Mouse (Mus musculus): ENCODE measurements around the gene Lrtm1.

Gene Lrtm1

DNA sequence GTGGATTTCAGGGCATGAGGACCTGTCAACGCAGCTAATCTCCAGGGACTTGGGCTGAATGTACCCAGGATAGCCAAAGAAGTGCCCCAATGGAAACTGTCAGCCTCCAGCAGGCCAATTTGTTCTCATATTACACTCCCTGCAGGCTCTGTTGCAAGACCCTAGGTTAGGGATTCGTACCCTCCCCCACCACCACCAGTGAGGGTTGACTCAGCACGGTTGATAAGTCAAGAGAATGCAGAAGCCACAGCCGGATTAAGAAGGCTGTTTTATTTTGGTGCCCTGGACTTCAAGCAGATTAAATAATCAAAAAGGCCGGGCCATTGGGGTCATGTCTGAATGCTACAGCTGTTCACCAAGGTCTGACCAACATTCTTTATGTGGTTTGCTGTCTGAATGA is at the start of gene Lrtm1:
Gene Lrtm1 (plus strand): TSS at position 326 of the 400 bp plus-strand sequence.
- DNase-seq (ENCODE audit: low spot score), result peak; percentile 23

DNA sequence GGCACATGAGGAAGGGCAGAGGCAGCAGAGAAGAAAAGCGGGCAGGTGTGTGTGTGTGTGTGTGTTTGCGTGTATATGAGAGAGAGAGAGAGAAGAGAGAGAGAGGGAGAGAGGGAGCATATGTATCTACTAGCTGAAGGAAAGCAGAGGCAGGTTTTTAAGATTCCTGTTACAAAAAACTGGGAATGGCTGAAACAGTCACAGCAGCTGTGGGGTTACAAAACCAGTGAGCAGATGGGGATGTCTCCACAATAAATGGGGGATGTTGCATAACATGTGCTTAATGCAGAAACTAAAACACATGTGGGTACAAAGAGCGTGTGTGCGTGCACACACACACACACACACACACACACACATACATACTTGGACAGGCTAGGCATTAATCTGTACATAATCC is 48.8 kb upstream of the Lrtm1 start:
- no peak for DNase-seq (ENCODE audit: low spot score)

DNA sequence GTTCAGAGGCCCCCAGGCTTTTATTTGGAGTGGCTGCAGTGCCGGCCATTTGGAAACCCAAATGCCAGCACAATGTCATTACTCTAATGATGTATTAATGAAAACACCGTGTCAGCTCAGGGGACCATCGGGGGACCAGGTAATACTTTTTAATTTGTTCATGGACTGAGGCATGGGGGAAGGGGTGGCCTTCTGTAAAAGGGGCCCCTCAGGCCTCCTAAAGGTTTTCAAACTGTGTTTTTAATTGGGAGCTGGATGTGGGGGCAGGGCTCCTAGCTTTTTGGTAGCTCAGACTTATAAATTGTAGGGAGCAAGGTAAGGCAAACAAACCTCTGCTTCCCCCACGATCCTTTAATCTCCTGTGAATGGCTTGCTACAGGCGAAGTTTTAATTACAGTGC is 45.4 kb upstream of the Lrtm1 start:
- no peak for DNase-seq (ENCODE audit: low spot score)

DNA sequence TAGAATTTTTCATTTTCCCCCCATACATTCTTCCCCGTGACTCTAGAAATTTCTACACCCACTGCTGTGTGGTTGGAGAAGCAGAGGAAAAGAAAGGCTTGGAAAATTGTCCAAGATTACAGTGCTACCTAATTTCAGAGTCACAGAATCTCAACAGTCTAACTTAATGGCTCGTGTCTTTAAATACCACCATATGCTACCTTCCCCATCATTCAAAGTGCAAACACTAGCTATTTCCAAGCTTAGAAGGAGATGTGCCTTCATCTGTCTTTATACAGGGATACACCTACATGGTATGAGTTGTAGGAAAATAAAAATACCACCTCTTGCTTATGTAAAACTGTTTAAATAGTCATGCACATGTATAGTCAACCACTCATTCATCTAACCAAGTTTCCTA is 38.8 kb upstream of the Lrtm1 start:
- DNase-seq (ENCODE audit: low spot score), result no peak

DNA sequence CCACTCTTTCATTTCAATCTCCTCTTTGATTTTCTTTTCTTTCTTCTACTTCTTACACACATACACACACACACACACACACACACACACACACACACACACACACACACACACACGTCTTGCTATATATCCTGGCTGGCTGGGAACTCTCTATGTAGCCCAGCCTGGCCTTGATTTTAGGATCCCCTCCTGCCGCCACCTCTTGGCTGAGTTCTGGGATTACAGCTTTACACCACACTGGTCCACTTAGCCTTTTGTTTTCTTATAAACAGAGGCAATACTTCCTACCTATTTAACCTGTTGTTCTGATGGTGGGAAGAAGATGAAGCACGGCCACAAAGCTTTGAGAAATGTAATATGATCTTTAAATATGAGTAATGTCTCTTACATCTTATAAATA is 37.5 kb upstream of the Lrtm1 start:
- DNase-seq (ENCODE audit: low spot score), result no peak

DNA sequence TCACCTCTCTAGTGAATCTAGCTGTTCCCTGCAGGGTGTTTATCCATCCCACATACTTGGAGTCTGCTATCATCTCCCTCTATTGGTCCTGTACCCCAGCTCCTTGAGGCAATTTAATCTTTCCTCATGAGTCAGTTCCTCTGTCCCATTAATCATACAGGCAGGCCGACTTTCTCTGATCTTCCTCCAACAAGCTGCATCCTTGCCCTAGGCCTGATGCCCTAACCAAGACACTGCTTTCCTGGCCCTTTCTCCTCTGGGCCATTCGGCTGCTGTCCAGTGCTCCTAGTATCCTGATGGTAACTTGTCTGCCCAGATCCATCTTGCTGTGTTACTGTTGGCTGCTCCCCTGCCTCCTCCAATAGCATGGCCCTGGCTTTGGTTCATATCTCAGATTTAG is 33.7 kb upstream of the Lrtm1 start:
- DNase-seq (ENCODE audit: low spot score), result no peak

DNA sequence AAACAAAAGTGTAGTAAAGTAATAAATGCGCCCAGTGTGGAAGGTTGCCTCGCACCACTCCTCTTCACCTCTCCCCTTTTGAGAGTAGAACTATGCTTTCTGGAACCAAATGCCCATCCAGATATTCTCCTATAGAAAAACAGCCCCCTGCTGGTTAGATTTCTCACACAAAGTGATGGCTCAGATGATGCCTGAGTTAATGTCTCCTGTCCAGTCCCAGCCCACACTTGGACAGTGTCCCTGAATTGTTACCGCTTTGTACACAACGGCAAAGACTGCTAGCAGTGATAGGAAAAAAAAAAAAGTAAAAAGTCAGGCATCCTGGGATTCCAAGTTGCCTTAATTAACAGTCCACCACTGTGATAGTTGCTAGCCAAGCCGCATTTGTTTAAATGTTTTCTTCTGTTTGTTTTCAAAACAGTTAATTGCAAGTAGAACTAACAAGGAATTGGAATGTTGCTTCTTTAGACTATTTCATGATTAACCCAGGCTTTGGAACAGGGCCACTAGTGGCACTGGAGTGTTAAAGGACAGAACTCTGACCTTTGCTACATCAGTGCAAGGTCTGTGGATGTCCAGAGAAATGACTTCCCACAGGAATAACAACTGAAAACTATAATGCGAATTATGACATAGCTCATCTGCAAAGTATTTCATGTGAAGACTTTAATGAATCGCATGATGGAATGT is 29.7 kb upstream of the Lrtm1 start:
- DNase-seq (ENCODE audit: low spot score), result no peak

DNA sequence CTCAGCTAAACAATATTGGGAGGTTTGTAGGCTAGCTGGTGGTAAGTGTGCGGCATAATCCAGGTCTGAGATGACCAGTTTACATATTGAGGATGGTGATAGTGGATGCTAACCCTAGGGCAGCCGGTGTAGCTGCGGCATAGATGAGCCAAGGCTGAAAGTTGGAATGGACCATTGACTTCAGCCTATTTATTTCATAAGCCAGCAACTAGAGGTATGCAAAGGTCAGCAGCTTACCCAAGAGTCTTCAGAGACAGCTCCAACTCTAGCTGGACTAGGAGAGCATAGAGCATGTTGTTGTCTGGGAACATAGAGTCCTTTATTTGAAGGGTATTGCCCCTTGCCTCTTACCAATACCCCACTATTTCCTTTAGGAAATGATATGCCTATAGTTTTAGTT is 21.4 kb upstream of the Lrtm1 start:
- no peak for DNase-seq (ENCODE audit: low spot score)

DNA sequence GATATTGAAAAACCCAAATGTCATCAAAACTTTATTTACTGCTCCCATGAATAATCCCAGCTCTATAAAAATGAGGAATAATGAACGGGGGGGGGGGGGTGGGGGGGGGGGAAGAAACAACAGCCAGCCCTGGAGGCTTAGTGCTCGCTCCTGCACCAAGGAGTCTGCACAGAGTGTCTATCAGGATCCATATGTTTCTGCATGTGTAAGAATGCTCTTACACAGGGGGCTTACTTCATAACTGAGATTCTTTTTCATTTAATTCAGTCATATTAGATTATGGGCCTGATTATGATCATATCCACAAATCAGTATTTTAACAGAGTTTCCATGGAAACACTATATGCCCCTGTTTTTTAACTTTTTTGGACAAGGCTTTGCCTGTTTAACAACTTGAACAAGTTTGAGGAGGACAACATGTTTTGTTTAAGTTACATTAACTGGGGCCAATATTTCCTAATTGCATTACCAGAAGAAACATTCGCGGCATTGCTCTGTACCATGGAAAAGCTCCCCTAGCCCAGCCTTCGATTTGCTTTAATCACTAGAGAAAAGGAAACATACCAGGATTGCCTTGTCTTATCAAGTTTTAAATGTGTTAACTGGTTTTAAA is 12.7 kb upstream of the Lrtm1 start:
- DNase-seq (ENCODE audit: low spot score), result no peak

DNA sequence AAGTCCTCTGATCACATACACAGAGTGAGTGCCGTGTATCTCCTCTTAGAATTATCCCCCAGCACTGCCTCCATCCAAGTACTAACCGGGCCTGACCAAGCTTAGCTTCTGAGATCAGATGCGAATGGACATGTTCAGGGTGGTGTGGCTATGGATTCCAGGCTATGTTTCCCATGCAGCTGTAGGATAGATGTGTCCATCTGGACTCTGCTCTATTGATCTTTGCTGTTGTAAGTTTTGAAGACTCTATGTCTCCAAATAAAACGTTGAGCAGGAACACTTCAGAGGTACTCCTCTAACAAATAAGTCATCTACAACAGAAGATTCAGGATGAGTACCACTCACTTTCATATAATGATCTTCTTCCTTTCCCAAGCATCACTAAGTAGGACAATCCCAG is 8.4 kb upstream of the Lrtm1 start:
- no peak for DNase-seq (ENCODE audit: low spot score)

DNA sequence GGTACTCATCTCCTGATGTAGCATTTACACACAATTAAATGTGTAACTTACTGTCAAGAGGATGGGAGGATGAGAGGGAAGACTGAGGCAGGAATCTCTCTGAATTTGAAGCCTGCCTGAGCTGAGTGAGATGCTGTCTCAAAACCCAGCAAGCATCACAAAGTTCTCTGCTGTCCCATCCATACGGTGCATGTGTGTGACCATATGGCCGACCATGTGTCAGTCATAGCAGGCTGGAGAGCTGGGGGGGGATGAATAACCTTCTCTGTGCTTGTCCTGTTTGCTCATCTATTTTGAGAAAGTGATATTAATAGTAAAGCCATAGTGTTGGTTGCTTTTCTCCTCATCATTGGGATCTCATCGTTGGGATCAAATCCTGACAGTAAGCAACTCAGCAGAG is 4.8 kb upstream of the Lrtm1 start:
- no peak for DNase-seq (ENCODE audit: low spot score)

DNA sequence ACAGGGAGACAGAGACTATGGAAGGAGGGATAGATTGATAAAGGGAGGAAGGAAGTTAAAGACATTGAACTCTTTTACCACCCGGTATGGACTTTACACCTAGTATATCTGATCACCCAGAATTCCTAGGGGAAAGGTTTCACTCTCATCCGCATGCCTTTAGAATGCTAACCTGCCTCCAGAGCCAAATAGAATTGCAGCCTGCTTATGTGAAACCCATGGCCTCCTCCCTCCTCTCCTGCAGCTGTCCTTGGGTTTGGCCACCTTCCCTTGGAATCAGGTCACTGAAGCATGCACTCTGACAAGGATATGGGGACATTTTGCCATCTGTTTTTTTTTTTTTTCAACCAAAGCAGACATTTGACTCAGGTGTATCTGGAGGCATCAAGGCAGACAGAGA is 3.3 kb upstream of the Lrtm1 start:
- no peak for DNase-seq (ENCODE audit: low spot score)

DNA sequence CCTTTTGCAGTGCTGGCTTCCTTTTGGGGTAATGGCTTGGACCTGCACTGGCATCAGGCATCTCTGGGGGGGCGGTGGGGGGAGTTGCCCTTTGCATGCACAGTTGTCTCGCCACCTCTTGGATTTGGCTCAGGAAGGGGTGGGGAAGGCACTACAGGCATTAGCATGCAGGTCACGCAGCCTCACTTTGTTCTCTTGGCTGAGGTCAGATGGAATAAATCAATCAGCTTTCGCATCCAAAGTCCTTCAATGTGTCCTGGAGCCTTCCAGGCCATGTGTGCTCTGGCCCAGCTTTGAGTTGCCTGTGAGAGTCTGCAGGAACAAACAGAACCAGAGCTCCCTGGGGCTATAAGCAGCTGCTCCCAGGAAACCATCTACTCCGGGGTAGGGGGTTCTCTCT is 2.1 kb upstream of the Lrtm1 start:
- no peak for DNase-seq (ENCODE audit: low spot score)

DNA sequence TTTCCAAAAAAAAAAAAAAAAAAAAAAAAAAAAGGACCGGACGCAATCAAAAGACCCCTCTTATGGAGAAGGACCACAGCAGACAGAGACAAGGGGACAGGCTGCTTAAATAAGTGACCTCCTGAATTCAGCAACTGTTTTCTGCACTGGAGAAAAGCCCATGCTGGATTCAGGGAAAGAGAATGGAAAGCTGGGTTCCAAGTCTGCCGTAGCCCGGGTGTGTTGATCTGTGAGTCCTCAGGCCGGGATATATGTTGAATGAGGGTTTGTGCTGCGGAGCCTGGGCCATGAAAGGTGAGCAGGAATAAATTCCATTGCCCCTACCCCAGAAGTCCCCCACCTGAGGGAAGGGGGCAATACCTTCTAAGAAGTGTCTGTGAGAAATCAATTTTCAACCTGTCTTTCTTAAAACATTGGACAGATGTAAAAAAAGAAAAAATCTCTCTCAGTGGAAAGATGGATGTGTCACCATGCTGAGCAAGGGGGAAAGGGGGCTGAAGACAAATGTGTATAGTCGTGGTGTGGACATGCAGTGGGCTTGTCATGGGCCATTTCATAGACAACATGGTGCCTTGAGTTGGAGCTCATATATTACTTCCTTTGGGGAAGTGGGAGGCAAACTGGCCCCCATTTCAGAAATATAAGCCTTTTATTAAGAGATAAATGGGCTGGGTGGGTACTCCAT is 450 bp downstream of the Lrtm1 start:
- no peak for DNase-seq (ENCODE audit: low spot score)

DNA sequence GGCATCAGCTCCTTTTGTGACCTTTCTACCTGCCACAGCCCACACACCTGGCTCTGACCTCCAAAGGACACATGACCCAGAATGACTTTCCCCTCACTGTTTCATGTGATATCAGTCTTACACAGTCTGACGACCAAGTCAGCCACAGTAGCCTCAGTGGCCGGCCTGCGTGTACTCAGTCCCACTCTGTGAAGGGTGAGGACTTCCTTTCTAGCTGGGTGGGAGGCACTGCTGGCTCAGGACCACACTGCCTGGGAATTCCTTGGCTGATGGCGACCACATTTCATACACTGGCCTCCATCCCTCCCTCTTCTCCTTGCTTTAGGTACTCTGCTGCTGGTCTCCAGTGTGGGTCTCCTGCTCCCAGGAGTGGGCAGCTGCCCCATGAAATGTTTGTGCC is 3.3 kb downstream of the Lrtm1 start:
- DNase-seq (ENCODE audit: low spot score), result no peak

DNA sequence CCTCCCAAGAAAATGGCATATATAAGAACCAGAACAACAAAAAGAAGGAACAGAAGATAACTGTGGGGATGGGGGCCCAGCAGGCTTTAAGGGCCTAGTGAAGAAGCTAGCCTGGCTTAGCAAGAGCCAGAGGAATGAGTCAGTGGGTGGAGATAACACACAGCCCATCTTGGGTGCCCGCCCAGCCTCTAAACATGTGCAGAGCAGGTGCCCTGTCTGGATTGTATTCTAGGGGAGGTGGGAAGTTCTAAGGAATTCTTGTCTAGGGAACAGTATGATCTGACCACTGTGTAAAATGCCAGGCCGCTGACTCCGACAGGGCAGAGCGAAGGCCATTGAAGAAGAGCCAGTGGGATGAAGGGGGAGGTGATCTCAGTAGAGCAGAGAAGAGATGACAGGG is 5.2 kb downstream of the Lrtm1 start:
- no peak for DNase-seq (ENCODE audit: low spot score)

DNA sequence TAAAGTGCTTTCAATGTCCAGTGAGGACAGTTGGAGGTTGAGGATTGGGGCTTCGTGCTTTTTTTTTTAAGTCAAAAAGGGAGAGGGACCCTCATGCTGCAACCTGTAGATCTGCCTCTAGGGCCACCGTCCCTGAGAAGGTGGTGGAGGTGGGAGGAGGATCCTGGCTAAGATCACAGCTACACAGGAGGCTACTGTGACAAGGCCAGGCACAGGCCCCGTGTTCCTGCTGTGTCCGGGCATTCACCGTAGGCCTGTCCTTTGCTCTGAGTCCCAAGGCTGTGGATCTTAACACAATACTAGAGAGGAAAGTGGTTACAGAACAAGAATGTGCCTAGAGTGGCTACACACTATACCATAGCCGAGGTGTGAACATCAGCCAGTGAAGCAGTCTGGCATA is 7.3 kb downstream of the Lrtm1 start:
- DNase-seq (ENCODE audit: low spot score), result no peak

DNA sequence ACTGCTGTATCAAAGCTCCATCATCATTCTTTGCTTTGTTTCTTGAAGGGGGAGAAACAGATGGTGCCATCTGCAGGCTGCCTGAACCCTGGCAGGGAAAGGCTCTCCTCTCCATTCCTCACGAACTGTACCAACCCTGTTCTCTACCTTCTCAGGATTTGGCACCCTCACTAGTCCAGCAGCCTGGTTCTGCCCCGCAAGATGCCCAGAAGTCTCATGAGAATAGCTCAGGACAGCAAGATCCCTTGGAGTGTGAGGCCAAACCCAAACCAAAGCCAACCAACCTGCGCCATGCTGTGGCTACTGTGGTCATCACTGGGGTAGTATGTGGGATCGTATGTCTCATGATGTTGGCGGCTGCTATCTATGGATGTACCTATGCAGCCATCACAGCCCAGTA is 9.3 kb downstream of the Lrtm1 start:
- no peak for DNase-seq (ENCODE audit: low spot score)

DNA sequence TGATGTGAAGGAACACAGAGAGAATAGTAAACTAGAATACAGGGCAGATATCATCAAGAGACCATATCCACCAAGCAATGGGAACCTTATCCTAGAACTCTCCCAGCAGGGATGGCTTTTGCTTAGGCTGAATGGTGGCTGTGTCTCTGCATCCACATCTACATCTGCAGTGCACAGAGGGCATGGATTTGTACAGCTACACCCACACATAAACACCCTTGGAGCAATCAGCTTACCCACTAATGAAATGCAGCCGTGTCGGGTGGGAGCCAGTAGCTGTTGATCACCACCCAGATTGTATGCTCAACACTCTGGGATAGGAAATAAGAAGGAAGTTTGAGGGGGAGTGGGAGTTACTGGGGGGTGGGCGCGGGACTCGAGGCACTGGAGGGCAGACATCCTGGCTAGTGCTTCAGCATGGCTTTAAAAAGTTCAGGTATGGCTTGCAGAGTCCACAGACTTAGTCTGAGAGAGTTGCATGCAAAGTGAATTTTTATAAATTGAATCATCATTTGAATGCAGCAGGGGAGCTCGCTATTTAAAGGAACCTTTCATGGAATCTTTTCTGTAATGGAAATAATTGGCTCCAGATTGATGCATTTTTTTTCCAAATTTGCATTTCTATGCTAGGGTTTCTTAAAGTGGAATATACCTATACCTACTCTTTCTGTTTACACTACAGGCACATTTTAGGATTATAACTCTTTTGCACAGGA is 10.5 kb downstream of the Lrtm1 start:
- DNase-seq (ENCODE audit: low spot score), result no peak

DNA sequence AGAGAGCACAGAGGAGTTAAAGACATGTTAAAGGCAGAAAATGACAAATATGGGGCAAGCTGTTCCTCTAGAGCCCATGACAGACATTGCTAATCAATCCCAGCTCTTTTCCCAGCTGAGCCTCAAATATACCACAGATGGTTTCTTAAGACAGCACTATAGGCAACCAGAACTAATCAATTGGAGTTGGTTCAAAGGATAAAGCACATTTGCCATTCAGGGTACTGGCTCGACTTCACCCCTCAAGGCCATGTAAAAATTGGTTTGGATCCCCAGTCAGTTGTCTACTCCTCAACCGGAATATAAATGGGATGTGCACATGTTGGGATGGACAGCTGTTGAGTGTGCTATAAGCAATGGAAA is 11.1 kb downstream of the Lrtm1 start:
- no peak for DNase-seq (ENCODE audit: low spot score)

DNA sequence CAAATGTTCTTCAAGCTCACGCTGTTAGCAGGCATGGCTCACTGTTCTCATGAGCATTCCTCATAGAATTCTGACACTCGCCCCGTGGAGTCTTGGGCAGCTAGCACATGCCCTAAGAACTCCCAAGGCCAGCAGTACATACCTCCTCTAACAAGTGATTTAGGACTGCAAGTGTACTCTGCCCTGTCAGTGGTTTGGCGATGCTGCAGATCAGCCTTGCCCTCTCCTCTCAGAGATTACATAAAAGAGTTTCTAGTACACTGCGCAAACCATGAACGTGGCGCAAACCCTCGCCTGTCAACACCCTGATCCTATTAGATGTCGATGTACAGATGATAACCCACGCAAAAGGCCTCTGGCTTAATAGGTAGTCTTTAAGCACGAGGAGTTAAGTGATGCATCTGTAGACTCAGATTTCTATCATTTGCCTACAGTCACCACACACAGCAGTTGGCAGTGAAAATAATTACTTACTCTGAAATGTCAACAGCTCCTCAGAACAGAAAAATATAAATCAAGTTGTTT is 11.9 kb downstream of the Lrtm1 start:
- no peak for DNase-seq (ENCODE audit: low spot score)

DNA sequence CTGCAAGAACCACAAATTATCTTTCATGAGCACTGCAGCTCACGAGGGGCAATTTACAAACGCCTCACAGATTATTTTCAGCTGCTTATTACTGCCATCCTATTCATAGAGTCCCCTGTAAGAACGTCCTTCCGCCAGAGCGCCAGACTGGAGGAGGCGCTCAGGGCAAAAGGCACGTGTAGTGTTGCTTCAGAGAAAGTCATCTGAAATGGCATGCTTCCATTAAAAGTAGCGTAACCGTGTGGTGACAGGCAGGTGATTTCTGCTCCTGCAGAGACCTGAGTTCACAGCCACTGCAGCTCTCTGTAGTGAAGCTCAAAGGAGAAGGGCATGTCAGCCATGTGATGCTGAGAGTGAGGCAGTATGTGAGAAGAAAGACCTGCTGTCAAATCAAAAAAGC is 12.5 kb downstream of the Lrtm1 start:
- DNase-seq (ENCODE audit: low spot score), result no peak

DNA sequence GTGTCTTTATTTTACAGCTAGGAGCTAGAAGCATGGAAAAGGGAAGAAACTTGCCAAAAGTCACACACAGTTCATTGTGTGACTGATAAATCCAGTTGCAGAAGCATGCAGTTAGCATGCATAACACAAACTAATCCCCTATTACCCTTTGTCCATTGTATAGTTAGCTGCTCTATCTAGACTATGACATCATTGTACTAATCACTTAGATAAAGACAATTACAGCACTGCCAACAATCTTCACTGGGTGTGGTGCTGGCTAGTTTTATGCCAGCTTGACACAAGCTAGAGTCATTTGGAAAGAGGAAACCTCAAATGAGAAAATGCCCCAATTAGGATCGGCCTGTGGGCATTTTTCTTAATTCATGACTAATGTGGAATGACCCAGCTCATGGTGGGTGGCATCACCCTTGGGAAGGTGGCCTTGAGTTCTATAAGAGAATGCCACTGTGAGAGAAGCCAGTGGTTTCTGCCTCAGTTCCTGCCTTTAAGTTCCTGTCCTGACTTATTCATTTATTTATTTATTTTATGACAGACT is 13.9 kb downstream of the Lrtm1 start:
- DNase-seq (ENCODE audit: low spot score), result no peak
